Mouse (Mus musculus) limb, embryonic 15.5 days (tissue): ENCODE results near the gene Fam110a. TPM values are rescaled to one million over a fixed set of nuclear protein-coding genes. Genes with fewer than 3 reads are reported as not detected.

ENCODE experiments used
- ATAC-seq: fragments of 200-750 bp; cut with Nextera tagmentation; 2 replicates; pipeline ENCODE4 v1.8.0; 2017; ENCODE audit warnings: low read depth, moderate TSS enrichment; ENCODE audit not compliant: insufficient number of reproducible peaks, low FRiP score, low TSS enrichment
- H3K27ac ChIP-seq: fragments of 300-500 bp; sonication (generic); 2 replicates; pipeline ENCODE4 v1.5.1; 2015; ENCODE audit warnings: moderate library complexity, mild to moderate bottlenecking, inconsistent platforms
- H3K27me3 ChIP-seq: fragments of 300-500 bp; sonication (generic); 2 replicates; pipeline ENCODE4 v1.6.1; 2015; ENCODE audit warnings: inconsistent platforms
- H3K36me3 ChIP-seq: fragments of 300-500 bp; sonication (generic); 2 replicates; pipeline ENCODE4 v1.6.1; 2015; ENCODE audit warnings: inconsistent platforms
- H3K4me1 ChIP-seq: fragments of 300-500 bp; sonication (generic); 2 replicates; pipeline ENCODE4 v1.6.1; 2015; ENCODE audit warnings: inconsistent platforms
- H3K4me2 ChIP-seq: fragments of 300-500 bp; sonication (generic); 2 replicates; pipeline ENCODE4 v1.6.1; 2015; ENCODE audit warnings: mild to moderate bottlenecking, inconsistent platforms
- H3K4me3 ChIP-seq: fragments of 300-500 bp; sonication (generic); 2 replicates; pipeline ENCODE4 v1.5.1; 2015; ENCODE audit warnings: mild to moderate bottlenecking, inconsistent platforms
- H3K9ac ChIP-seq: fragments of 300-500 bp; sonication (generic); 2 replicates; pipeline ENCODE4 v1.6.1; 2015; ENCODE audit warnings: inconsistent platforms
- H3K9me3 ChIP-seq: fragments of 300-500 bp; sonication (generic); 2 replicates; pipeline ENCODE4 v1.6.1; 2016; ENCODE audit warnings: inconsistent platforms
- WGBS: fragments of 180-500 bp; shearing (Covaris S2); methylation state at CpG from one replicate; pipeline ENCODE4 v1.1.7; 2015; 5-methylcytosine and 5-hydroxymethylcytosine counted together
- microRNA counts: library from miRNA; unstranded; fragments of <30 nt; microRNA quantifications from one replicate; lab custom pipeline; 2016
- microRNA-seq: library from miRNA; unstranded; fragments of <30 nt; microRNA quantifications from one replicate; pipeline ENCODE4, GENCODE M21; 2016
- polyA plus RNA-seq: library from polyadenylated mRNA; unstranded; fragments of >200 nt; fragmentation: Nextera tagmentation; extraction: Ambion mirVana; gene quantifications from 2 replicates; pipeline ENCODE4 v1.2.1, GENCODE M21; 2015

Gene Fam110a
- polyA plus RNA-seq, 1 experiment from 2014 or later = 23.3 TPM

GRCm38 (mm10) chr2:151921068-151921467 lies 59.0 kb downstream of the Fam110a start:
- ATAC-seq = no peak
- Histone ChIP-seq H3K4me2 (no peak overlapping the region), H3K4me1 (peaks cover 31% of the 10 kb centered on the region), H3K9ac (no peak overlapping the region), H3K4me3 (no peak overlapping the region), H3K27me3 (no peaks in the 10 kb centered on the region), H3K36me3 (no peaks in the 10 kb centered on the region), H3K27ac (0 out of 2 replicates have a peak overlapping the region, but pooled peaks have one; percentile 8), H3K9me3 (no peaks in the 10 kb centered on the region)
- WGBS = 51% methylated on average over 8 of the region's 8 CpGs

MicroRNA genes within 50 kb of the gene (microRNA counts, 519-probe panel; counts per million panel counts)
- 2,716 counts per million, percentile 58 among the panel's probes with 10 or more counts for microRNA mmu-miR-1953 (lab: Ali Mortazavi, UCI)

Small RNA genes lying within 50 kb of the gene (microRNA-seq; reads per million reads assigned to microRNA genes)
- gene Mir1953 = not detected

Other genes with a start within 250 kb of the Fam110a start
- gene Psmf1, start 236.0 kb downstream of the Fam110a start, polyA plus RNA-seq = 40.0 and 41.1 TPM in 2 replicates
- gene Rspo4, start 137.3 kb downstream of the Fam110a start, polyA plus RNA-seq = 0.73 and 0.84 TPM in 2 replicates
- 0.60 and 0.68 TPM in 2 replicates for gene Angpt4, start 69.0 kb downstream of the Fam110a start, polyA plus RNA-seq
- 8.4 and 9.7 TPM in 2 replicates for gene Slc52a3, start 16.3 kb upstream of the Fam110a start, polyA plus RNA-seq
- gene Scrt2, start 101.3 kb upstream of the Fam110a start, polyA plus RNA-seq = 0.06 TPM in 1 of 2 replicates, not detected in the other
- 11.3 and 12.3 TPM in 2 replicates for gene Srxn1, start 125.3 kb upstream of the Fam110a start, polyA plus RNA-seq
- gene Tcf15, start 163.3 kb upstream of the Fam110a start, polyA plus RNA-seq = 6.2 and 7.6 TPM in 2 replicates
- gene Csnk2a1, start 246.6 kb upstream of the Fam110a start, polyA plus RNA-seq = 74.6 and 93.0 TPM in 2 replicates